Mouse (Mus musculus) lung, postnatal 0 days (tissue): Measurements from ENCODE around the gene Hdac9.

Source experiments
- CTCF ChIP-seq: IDR thresholded peaks from 2 replicates; pipeline ENCODE4 v1.5.1; 2016; ENCODE audit warnings: antibody characterized with exemption, mild to moderate bottlenecking
- EP300 ChIP-seq: IDR thresholded peaks from 2 replicates; pipeline ENCODE4 v1.6.1; 2016; ENCODE audit warnings: antibody characterized with exemption, mild to moderate bottlenecking, control low read depth

DNA sequence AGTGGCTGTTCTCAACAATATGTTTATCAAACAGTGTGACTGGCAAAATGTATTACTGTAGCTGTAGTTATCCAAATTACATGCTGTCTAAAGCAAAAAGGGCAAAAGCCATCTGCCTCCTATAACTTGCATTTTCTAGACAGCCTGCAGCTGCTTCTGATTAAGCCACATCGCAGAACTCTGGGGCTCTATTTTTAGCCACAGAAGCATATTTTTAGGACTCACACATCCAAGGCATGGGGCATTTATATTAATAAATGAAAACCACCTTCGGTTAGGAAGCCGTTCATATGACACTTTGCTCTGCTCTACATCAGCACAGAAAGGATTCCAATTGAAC lies 124.8 kb downstream of the Hdac9 start:
- TF ChIP-seq EP300 (no peak), CTCF (no peak)
